Comparison of ENCODE assay signal across 9 mouse cellular contexts in genomic region chr6:37391313-37391712, GRCm38 (mm10). TPM values are rescaled to one million over a fixed set of nuclear protein-coding genes. Genes with fewer than 3 reads are reported as not detected.
DNase-seq lines count a peak whose midpoint lies in the region; ATAC-seq and TF ChIP-seq lines count a peak whose summit lies in the region.
"Had no signal": no experiment of that assay in that cellular context is flagged by ENCODE, and none has a peak within 500 bp of the region (broad histone marks: within the 10 kb centered on the region; RNA-seq: fewer than 3 reads in every experiment).

No protein-coding gene starts in this region.

- TF ChIP-seq CTCF in heart, postnatal 0 days (IDR thresholded peaks at IDR 0.05; ENCODE audit: low read depth): no peak

- H3K27ac ChIP-seq in heart, postnatal 0 days (ENCODE audit: low read depth): peak overlapping the region; percentile 50
- H3K27ac ChIP-seq in midbrain, embryonic 16.5 days (ENCODE audit: low read length): no peak overlapping the region
- H3K27ac ChIP-seq: neural tube, embryonic 13.5 days had no signal

- ATAC-seq in heart, postnatal 0 days (ENCODE audit: insufficient read depth, low read depth): no peak
- no peak for ATAC-seq in midbrain, embryonic 16.5 days

- peaks cover 74% of the 10 kb centered on the region for H3K4me1 ChIP-seq in heart, postnatal 0 days (ENCODE audit: control insufficient read depth, insufficient read depth)
- H3K4me1 ChIP-seq in midbrain, embryonic 16.5 days (ENCODE audit: control insufficient read depth, insufficient read depth, low read length): no peaks in the 10 kb centered on the region

- no peaks in the 10 kb centered on the region for H3K9me3 ChIP-seq in heart, postnatal 0 days (replicated peaks; ENCODE audit: control insufficient read depth, low read length)
- H3K9me3 ChIP-seq in midbrain, embryonic 16.5 days (replicated peaks; ENCODE audit: control insufficient read depth, low read length, poor library complexity, severe bottlenecking): no peaks in the 10 kb centered on the region
- H3K9me3 ChIP-seq: neural tube, embryonic 13.5 days had no signal

- WGBS in heart, postnatal 0 days: 50% methylated on average over 7 of the region's 7 CpGs
- WGBS in midbrain, embryonic 16.5 days: 77% methylated on average over 7 of the region's 7 CpGs

- no peaks in the 10 kb centered on the region for H3K27me3 ChIP-seq in heart, postnatal 0 days (ENCODE audit: control insufficient read depth, insufficient read depth, low read length)
- no peaks in the 10 kb centered on the region for H3K27me3 ChIP-seq in midbrain, embryonic 16.5 days (ENCODE audit: control insufficient read depth, insufficient read depth, low read depth, low read length)
- H3K27me3 ChIP-seq: neural tube, embryonic 13.5 days had no signal

- H3K36me3 ChIP-seq in heart, postnatal 0 days (replicated peaks; ENCODE audit: control insufficient read depth, insufficient read depth, low read length): no peaks in the 10 kb centered on the region
- no peaks in the 10 kb centered on the region for H3K36me3 ChIP-seq in midbrain, embryonic 16.5 days (ENCODE audit: control insufficient read depth, insufficient read depth, low read length)
- H3K36me3 ChIP-seq: neural tube, embryonic 13.5 days had no signal

- peak; percentile 58; the same call in 1 of the 2 replicates for TF ChIP-seq EP300 in heart, postnatal 0 days (IDR thresholded peaks at IDR 0.05; ENCODE audit: low read depth)

- no peak overlapping the region for H3K4me2 ChIP-seq in heart, postnatal 0 days (ENCODE audit: low read depth, low read length)
- no peak overlapping the region for H3K4me2 ChIP-seq in midbrain, embryonic 16.5 days (ENCODE audit: low read length)
- H3K4me2 ChIP-seq: neural tube, embryonic 13.5 days had no signal

- H3K9ac ChIP-seq in heart, postnatal 0 days (replicated peaks; ENCODE audit: low read depth, low read length): no peak overlapping the region
- H3K9ac ChIP-seq in midbrain, embryonic 16.5 days (ENCODE audit: low read depth, low read length): no peak overlapping the region
- H3K9ac ChIP-seq: neural tube, embryonic 13.5 days had no signal

- H3K4me3 ChIP-seq in heart, postnatal 0 days (ENCODE audit: low read depth, low read length): no peak overlapping the region
- H3K4me3 ChIP-seq in midbrain, embryonic 16.5 days (ENCODE audit: low read depth, low read length): no peak overlapping the region
- H3K4me3 ChIP-seq: neural tube, embryonic 13.5 days had no signal

- DNase-seq in adrenal gland, adult 2 months: peak; percentile 46
- DNase-seq in adrenal gland, postnatal 25 days: no peak
- DNase-seq in adrenal gland, postnatal 14 days: peak; percentile 43
- DNase-seq in heart, postnatal 0 days (ENCODE audit: low spot score): peak; percentile 69
- DNase-seq in kidney, postnatal 4 days: peak; percentile 51 to 63
- no peak for DNase-seq in thymus, adult 18-20 months
- DNase-seq in c-Kit-positive CD71-positive TER-119-positive erythroid progenitor cells, embryonic 14.5 days (ENCODE audit: low spot score): no peak

RNA-seq across cellular contexts. Expression of gene Creb3l2, which starts 50.6 kb away (rescaled TPM):
- 10 to 100 TPM; 69.4 to 85.5 TPM for total RNA-seq in adrenal gland, adult 2 months (2021)
- 36.9 and 48.4 TPM in 2 replicates for polyA plus RNA-seq in adrenal gland, adult 2 months (2012; rRNA removed)
- total RNA-seq in adrenal gland, postnatal 25 days (2021): 78.9 and 95.9 TPM in 2 replicates
- 50.0 and 50.8 TPM in 2 replicates for total RNA-seq in adrenal gland, postnatal 14 days (2021)
- total RNA-seq in heart, postnatal 0 days (2014; rRNA removed; ENCODE audit: low replicate concordance): 32.4 and 39.7 TPM in 2 replicates
- 16.3 TPM in 2 replicates for polyA plus RNA-seq in heart, postnatal 0 days (2015; fragmentation: Nextera tagmentation; extraction: Ambion mirVana)
- 2.3 and 2.6 TPM in 2 replicates for polyA plus RNA-seq in midbrain, embryonic 16.5 days (2015; fragmentation: Nextera tagmentation; extraction: Ambion mirVana)

Comparison
In these comparisons a context has a peak if more than half of its experiments do, and no peak if none do; other contexts are left out.
1. DNase-seq: peak in adrenal gland, adult 2 months (single experiment), adrenal gland, postnatal 14 days (single experiment), heart, postnatal 0 days (single experiment) and kidney, postnatal 4 days (2 of 2); none in adrenal gland, postnatal 25 days (single experiment), thymus, adult 18-20 months (0 of 2) and c-Kit-positive CD71-positive TER-119-positive erythroid progenitor cells, embryonic 14.5 days (single experiment).